Mouse (Mus musculus) lung, embryonic 16.5 days (tissue): ENCODE measurements at regions not wholly inside any gene's neighbourhood (a gene's known extent, or its start where the extent isn't known, plus 50 kb on each side); places are given as distances from the start of the nearest gene placed in this dataset.

Experiments
- ATAC-seq: fragments of 200-750 bp; cut with Nextera tagmentation; 2 replicates; pipeline ENCODE4 v1.8.0; 2017; ENCODE audit warnings: low read depth, mild to moderate bottlenecking, moderate library complexity
- H3K27ac ChIP-seq: fragments of 300-500 bp; sonication (generic); 2 replicates; pipeline ENCODE4 v1.5.1; 2014; ENCODE audit warnings: mild to moderate bottlenecking, control low read depth, low read length
- H3K27me3 ChIP-seq: fragments of 300-500 bp; sonication (generic); 2 replicates; pipeline ENCODE4 v1.6.1; 2014; ENCODE audit warnings: low read depth, low read length, mixed read lengths; ENCODE audit not compliant: control insufficient read depth, insufficient read depth
- H3K36me3 ChIP-seq: fragments of 300-500 bp; sonication (generic); 2 replicates; pipeline ENCODE4 v1.6.1; 2014; ENCODE audit warnings: low read length; ENCODE audit not compliant: control insufficient read depth, insufficient read depth
- H3K4me1 ChIP-seq: fragments of 300-500 bp; sonication (generic); replicated peaks from 2 replicates; pipeline ENCODE4 v1.6.1; 2014; ENCODE audit warnings: low read length, mixed read lengths; ENCODE audit not compliant: control insufficient read depth, insufficient read depth
- H3K4me2 ChIP-seq: fragments of 300-500 bp; sonication (generic); 2 replicates; pipeline ENCODE4 v1.6.1; 2014; ENCODE audit warnings: low read depth, low read length, control low read depth
- H3K4me3 ChIP-seq: fragments of 300-500 bp; sonication (generic); 2 replicates; pipeline ENCODE4 v1.5.1; 2014; ENCODE audit warnings: mild to moderate bottlenecking, low read length, control low read depth
- H3K9ac ChIP-seq: fragments of 300-500 bp; sonication (generic); 2 replicates; pipeline ENCODE4 v1.6.1; 2014; ENCODE audit warnings: low read length, control low read depth
- H3K9me3 ChIP-seq: fragments of 300-500 bp; sonication (generic); 2 replicates; pipeline ENCODE4 v1.6.1; 2016; ENCODE audit warnings: low read length; ENCODE audit not compliant: control insufficient read depth
- WGBS: fragments of 180-500 bp; shearing (Covaris S2); extraction: QIAGEN DNeasy Blood & Tissue Kit; methylation state at CpG from one replicate; pipeline ENCODE4 v1.1.7; 2014; 5-methylcytosine and 5-hydroxymethylcytosine counted together

DNA sequence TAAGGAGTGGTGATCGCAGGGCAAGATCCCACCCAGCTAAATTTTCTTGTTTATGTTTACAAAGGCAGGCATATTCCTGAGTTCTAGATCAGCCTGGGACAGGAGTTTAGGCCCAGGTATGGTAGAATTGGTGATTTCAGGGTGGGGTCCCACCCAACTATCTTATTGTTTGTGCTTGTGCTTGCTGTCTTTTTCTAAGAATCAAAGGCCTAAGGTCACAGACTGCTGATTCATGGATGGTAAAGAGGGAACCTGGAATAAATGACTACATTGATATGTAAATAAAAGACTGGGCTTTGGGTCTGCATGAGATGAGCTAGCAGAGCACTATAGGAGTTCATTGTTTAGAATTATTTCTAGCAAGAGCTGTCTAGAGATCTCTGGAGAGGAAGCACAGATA, 152.3 kb upstream of the Slc7a11 start:
- Histone ChIP-seq H3K27ac (no peak overlapping the region), H3K4me2 (no peak overlapping the region), H3K36me3 (no peaks in the 10 kb centered on the region), H3K9me3 (peaks cover 3% of the 10 kb centered on the region; the same call in 1 of the 2 replicates), H3K4me1 (no peaks in the 10 kb centered on the region), H3K27me3 (no peaks in the 10 kb centered on the region), H3K4me3 (no peak overlapping the region), H3K9ac (no peak overlapping the region)
- 87% methylated on average over 1 of the region's 1 CpGs for WGBS
- no peak for ATAC-seq

GRCm38 (mm10) chr3:50584323-50584722, 140.9 kb upstream of the Slc7a11 start:
- H3K9me3 ChIP-seq, result no peaks in the 10 kb centered on the region
- 79% methylated on average over 1 of the region's 1 CpGs for WGBS
- H3K4me1 ChIP-seq, result no peaks in the 10 kb centered on the region
- no peak overlapping the region for H3K4me2 ChIP-seq
- H3K4me3 ChIP-seq, result no peak overlapping the region
- ATAC-seq, result no peak
- H3K9ac ChIP-seq, result no peak overlapping the region
- no peaks in the 10 kb centered on the region for H3K36me3 ChIP-seq
- H3K27ac ChIP-seq, result no peak overlapping the region
- no peaks in the 10 kb centered on the region for H3K27me3 ChIP-seq

- H3K27ac ChIP-seq, result no peak overlapping the region
- H3K4me3 ChIP-seq, result no peak overlapping the region
- no peaks in the 10 kb centered on the region for H3K36me3 ChIP-seq
- no peak overlapping the region for H3K4me2 ChIP-seq
- H3K27me3 ChIP-seq, result no peaks in the 10 kb centered on the region
- WGBS, result 64% methylated on average over 6 of the region's 6 CpGs
- no peaks in the 10 kb centered on the region for H3K4me1 ChIP-seq
- H3K9ac ChIP-seq, result no peak overlapping the region
- no peak for ATAC-seq
- H3K9me3 ChIP-seq, result no peaks in the 10 kb centered on the region
Measured at GRCm38 (mm10) chr3:50583475-50583874, 140.1 kb upstream of the Slc7a11 start.

DNA sequence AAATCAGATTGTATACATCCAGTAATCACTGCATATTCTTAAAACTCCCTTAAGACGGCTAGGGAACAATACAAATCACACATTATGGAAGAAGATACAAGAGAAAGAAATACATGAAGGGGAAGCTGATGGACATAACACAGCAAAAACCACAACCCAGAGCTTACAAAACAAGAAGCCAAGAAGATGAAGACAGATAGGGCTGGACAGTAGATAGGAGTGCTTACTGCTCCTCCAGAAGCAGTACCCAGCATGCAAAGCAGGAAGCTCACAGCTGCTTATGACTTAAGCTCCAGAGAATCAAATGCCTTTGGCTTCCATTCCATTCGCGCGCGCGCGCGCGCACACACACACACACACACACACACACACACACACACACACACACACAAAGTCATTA, 131.0 kb upstream of the Slc7a11 start:
- Histone ChIP-seq H3K36me3 (no peaks in the 10 kb centered on the region), H3K9me3 (no peaks in the 10 kb centered on the region), H3K4me3 (no peak overlapping the region), H3K9ac (no peak overlapping the region), H3K27ac (no peak overlapping the region), H3K4me2 (no peak overlapping the region), H3K4me1 (no peaks in the 10 kb centered on the region), H3K27me3 (no peaks in the 10 kb centered on the region)
- 97% methylated on average over 9 of the region's 9 CpGs for WGBS
- no peak for ATAC-seq

- Histone ChIP-seq H3K4me1 (no peaks in the 10 kb centered on the region), H3K36me3 (no peaks in the 10 kb centered on the region), H3K9me3 (no peaks in the 10 kb centered on the region), H3K4me3 (no peak overlapping the region), H3K27ac (no peak overlapping the region), H3K9ac (no peak overlapping the region), H3K4me2 (no peak overlapping the region), H3K27me3 (no peaks in the 10 kb centered on the region)
- ATAC-seq, result no peak
Measured at GRCm38 (mm10) chr3:50570027-50570426, 126.6 kb upstream of the Slc7a11 start.

GRCm38 (mm10) chr3:50569565-50569964, 126.2 kb upstream of the Slc7a11 start:
- H3K36me3 ChIP-seq, result no peaks in the 10 kb centered on the region
- H3K4me2 ChIP-seq, result no peak overlapping the region
- no peaks in the 10 kb centered on the region for H3K27me3 ChIP-seq
- no peak for ATAC-seq
- no peak overlapping the region for H3K9ac ChIP-seq
- no peaks in the 10 kb centered on the region for H3K9me3 ChIP-seq
- H3K27ac ChIP-seq, result no peak overlapping the region
- WGBS, result 54% methylated on average over 10 of the region's 10 CpGs
- no peaks in the 10 kb centered on the region for H3K4me1 ChIP-seq
- no peak overlapping the region for H3K4me3 ChIP-seq

- no peaks in the 10 kb centered on the region for H3K4me1 ChIP-seq
- H3K9me3 ChIP-seq, result no peaks in the 10 kb centered on the region
- H3K27ac ChIP-seq, result no peak overlapping the region
- ATAC-seq, result no peak
- H3K4me2 ChIP-seq, result no peak overlapping the region
- no peaks in the 10 kb centered on the region for H3K27me3 ChIP-seq
- no peak overlapping the region for H3K4me3 ChIP-seq
- no peaks in the 10 kb centered on the region for H3K36me3 ChIP-seq
- H3K9ac ChIP-seq, result no peak overlapping the region
- 12% methylated on average over 1 of the region's 1 CpGs for WGBS
Measured at GRCm38 (mm10) chr3:50554150-50554549, 110.7 kb upstream of the Slc7a11 start.

DNA sequence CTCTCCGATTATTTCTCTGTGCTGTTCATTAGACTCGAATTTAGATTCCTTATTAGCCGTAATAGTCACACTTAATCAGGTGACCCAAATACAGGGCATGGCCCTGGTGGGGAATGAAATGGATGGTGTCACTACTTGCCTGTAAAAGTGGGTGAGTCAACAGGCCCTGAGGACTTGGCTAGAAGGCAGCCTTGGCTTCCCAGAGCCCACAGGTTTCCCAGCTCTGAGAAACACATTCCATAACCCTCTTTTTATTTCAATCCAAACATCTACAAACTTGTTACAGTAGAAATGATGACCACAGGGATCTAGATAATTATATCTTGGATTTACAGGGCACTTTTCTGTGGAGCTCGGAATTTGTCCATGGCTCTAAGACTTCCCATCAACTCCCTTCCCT, 105.2 kb upstream of the Slc7a11 start:
- Histone ChIP-seq H3K27ac (no peak overlapping the region), H3K9me3 (no peaks in the 10 kb centered on the region), H3K4me2 (no peak overlapping the region), H3K27me3 (no peaks in the 10 kb centered on the region), H3K4me1 (no peaks in the 10 kb centered on the region), H3K36me3 (no peaks in the 10 kb centered on the region), H3K9ac (no peak overlapping the region), H3K4me3 (no peak overlapping the region)
- no peak for ATAC-seq
- WGBS, result 87% methylated on average over 4 of the region's 4 CpGs

GRCm38 (mm10) chr3:50530654-50531053, 87.2 kb upstream of the Slc7a11 start:
- ATAC-seq, result no peak
- Histone ChIP-seq H3K4me2 (no peak overlapping the region), H3K9me3 (no peaks in the 10 kb centered on the region), H3K36me3 (no peaks in the 10 kb centered on the region), H3K9ac (no peak overlapping the region), H3K27me3 (no peaks in the 10 kb centered on the region), H3K4me3 (no peak overlapping the region), H3K27ac (no peak overlapping the region), H3K4me1 (no peaks in the 10 kb centered on the region)
- 73% methylated on average over 2 of the region's 2 CpGs for WGBS

- Histone ChIP-seq H3K27ac (no peak overlapping the region), H3K9me3 (no peaks in the 10 kb centered on the region), H3K36me3 (no peaks in the 10 kb centered on the region), H3K4me3 (no peak overlapping the region), H3K9ac (no peak overlapping the region), H3K4me1 (no peaks in the 10 kb centered on the region), H3K27me3 (no peaks in the 10 kb centered on the region), H3K4me2 (no peak overlapping the region)
- ATAC-seq, result no peak
- 56% methylated on average over 1 of the region's 1 CpGs for WGBS
Measured at GRCm38 (mm10) chr3:50524006-50524405, 80.6 kb upstream of the Slc7a11 start.
